Mouse (Mus musculus): ENCODE data around the gene Agtpbp1.

The Agtpbp1 gene

GRCm38 (mm10) chr13:59477451-59477850 is 107.6 kb downstream of the Agtpbp1 start:
- POLR2A ChIA-PET, result interaction anchor here in 2 of 4 experiments (1.3 to 1.5 kb wide), 3 partner anchors 9 to 54 kb away, joined by 3 to 6 read pairs (median 4); no protein-coding TSS in a partner anchor
- CTCF ChIA-PET, result no interaction called here

GRCm38 (mm10) chr13:59474973-59475372 is 110.1 kb downstream of the Agtpbp1 start:
- ChIA-PET POLR2A (interaction anchor here in 1 of 4 experiments (0.7 kb wide), 2 partner anchors 23 to 778 kb away, joined by 3 to 6 read pairs; no protein-coding TSS in a partner anchor), CTCF (no interaction called here)

- ChIA-PET POLR2A (interaction anchor here in 2 of 4 experiments (1.0 to 1.2 kb wide), 4 partner anchors 11 to 84 kb away, joined by 3 to 6 read pairs (median 4); no protein-coding TSS in a partner anchor), CTCF (interaction anchor here in 2 of 4 experiments (0.5 to 0.7 kb wide), 4 partner anchors 41 to 1771 kb away, joined by 4 to 5 read pairs (median 5); no protein-coding TSS in a partner anchor)
These were observed 111.7 kb downstream of the Agtpbp1 start for GRCm38 (mm10) chr13:59473341-59473740.

GRCm38 (mm10) chr13:59472222-59472621 is 112.8 kb downstream of the Agtpbp1 start:
- POLR2A ChIA-PET, result interaction anchor here in 2 of 4 experiments (0.7 to 1.3 kb wide), 3 partner anchors 14 to 48 kb away, joined by 3 read pairs; no protein-coding TSS in a partner anchor
- CTCF ChIA-PET, result interaction anchor here in 3 of 4 experiments (0.7 to 1.3 kb wide), 5 partner anchors 10 to 369 kb away, joined by 3 to 10 read pairs (median 3); no protein-coding TSS in a partner anchor

- ChIA-PET CTCF (interaction anchor here in 1 of 4 experiments (0.5 kb wide), 1 partner anchor 104 kb away, joined by 3 read pairs; no protein-coding TSS in a partner anchor), POLR2A (no interaction called here)
These were observed 115.3 kb downstream of the Agtpbp1 start for GRCm38 (mm10) chr13:59469701-59470100.

- POLR2A ChIA-PET, result interaction anchor here in 2 of 4 experiments (0.8 to 2.1 kb wide), 3 partner anchors 9 to 12 kb away, joined by 4 to 6 read pairs (median 5); no protein-coding TSS in a partner anchor
These were observed 116.7 kb downstream of the Agtpbp1 start for GRCm38 (mm10) chr13:59468181-59468802.

GRCm38 (mm10) chr13:59467591-59467990 is 117.4 kb downstream of the Agtpbp1 start:
- ChIA-PET CTCF (interaction anchor here in 1 of 4 experiments (1.2 kb wide), 1 partner anchor 47 kb away, joined by 3 read pairs; no protein-coding TSS in a partner anchor), POLR2A (interaction anchor here in 2 of 4 experiments (0.8 to 2.1 kb wide), 3 partner anchors 9 to 11 kb away, joined by 4 to 6 read pairs (median 5); no protein-coding TSS in a partner anchor)

More at GRCm38 (mm10) chr13:59468181-59468802, 116.7 kb downstream of the Agtpbp1 start:
- CTCF ChIA-PET, result interaction anchor here in 1 of 4 experiments (1.2 kb wide), 1 partner anchor 47 kb away, joined by 3 read pairs; no protein-coding TSS in a partner anchor

GRCm38 (mm10) chr13:59460958-59461357 is 124.1 kb downstream of the Agtpbp1 start:
- ChIA-PET POLR2A (no interaction called here), CTCF (no interaction called here)

GRCm38 (mm10) chr13:59456203-59456602 is 128.8 kb downstream of the Agtpbp1 start:
- CTCF ChIA-PET, result interaction anchor here in 1 of 4 experiments (0.5 kb wide), 1 partner anchor 845 kb away, joined by 3 read pairs; no protein-coding TSS in a partner anchor
- POLR2A ChIA-PET, result interaction anchor here in 1 of 4 experiments (0.8 kb wide), 1 partner anchor 12 kb away, joined by 5 read pairs; no protein-coding TSS in a partner anchor

GRCm38 (mm10) chr13:59454001-59454785 is 130.8 kb downstream of the Agtpbp1 start:
- ChIA-PET POLR2A (interaction anchor here in 1 of 4 experiments (0.7 kb wide), 1 partner anchor 12 kb away, joined by 3 read pairs; no protein-coding TSS in a partner anchor), CTCF (no interaction called here)

- ChIA-PET CTCF (interaction anchor here in 1 of 4 experiments (1.0 kb wide), 1 partner anchor 139 kb away, joined by 3 read pairs; no protein-coding TSS in a partner anchor), POLR2A (no interaction called here)
These were observed 131.4 kb downstream of the Agtpbp1 start for GRCm38 (mm10) chr13:59453582-59453981.

- CTCF ChIA-PET, result interaction anchor here in 1 of 4 experiments (0.7 to 1.0 kb wide), 2 partner anchors 14 to 139 kb away, joined by 3 read pairs; no protein-coding TSS in a partner anchor
- POLR2A ChIA-PET, result no interaction called here
These were observed 132.0 kb downstream of the Agtpbp1 start for GRCm38 (mm10) chr13:59453045-59453444.

GRCm38 (mm10) chr13:59450840-59451239 is 134.2 kb downstream of the Agtpbp1 start:
- CTCF ChIA-PET, result no interaction called here
- POLR2A ChIA-PET, result no interaction called here

GRCm38 (mm10) chr13:59447130-59447529 is 137.9 kb downstream of the Agtpbp1 start:
- CTCF ChIA-PET, result no interaction called here
- POLR2A ChIA-PET, result no interaction called here

GRCm38 (mm10) chr13:59445179-59445578 is 139.8 kb downstream of the Agtpbp1 start:
- POLR2A ChIA-PET, result interaction anchor here in 1 of 4 experiments (0.9 kb wide), 1 partner anchor 325 kb away, joined by 3 read pairs; no protein-coding TSS in a partner anchor

GRCm38 (mm10) chr13:59444371-59444770 is 140.7 kb downstream of the Agtpbp1 start:
- CTCF ChIA-PET, result no interaction called here
- POLR2A ChIA-PET, result interaction anchor here in 1 of 4 experiments (0.9 kb wide), 1 partner anchor 326 kb away, joined by 3 read pairs; no protein-coding TSS in a partner anchor

More at GRCm38 (mm10) chr13:59445179-59445578, 139.8 kb downstream of the Agtpbp1 start:
- CTCF ChIA-PET, result no interaction called here

- CTCF ChIA-PET, result no interaction called here
- POLR2A ChIA-PET, result interaction anchor here in 1 of 4 experiments (0.6 kb wide), 1 partner anchor 31 kb away, joined by 3 read pairs; no protein-coding TSS in a partner anchor
These were observed 145.3 kb downstream of the Agtpbp1 start for GRCm38 (mm10) chr13:59439683-59440082.

GRCm38 (mm10) chr13:59434554-59434953 is 150.5 kb downstream of the Agtpbp1 start:
- ChIA-PET POLR2A (no interaction called here), CTCF (no interaction called here)

All from embryonic stem cell, embryonic (primary cell).